Mouse (Mus musculus) embryonic facial prominence, embryonic 15.5 days (tissue): ENCODE measurements around the gene Cdcp2. TPM values are rescaled to one million over a fixed set of nuclear protein-coding genes. Genes with fewer than 3 reads are reported as not detected.

Experiments
- ATAC-seq: fragments of 200-750 bp; cut with Nextera tagmentation; 2 replicates; pipeline ENCODE4 v1.8.0; 2017; ENCODE audit warnings: low read depth, moderate TSS enrichment; ENCODE audit not compliant: insufficient number of reproducible peaks, low FRiP score, low TSS enrichment
- H3K27ac ChIP-seq: fragments of 300-500 bp; sonication (generic); replicated peaks from 2 replicates; pipeline ENCODE4 v1.5.1; 2015; ENCODE audit warnings: mild to moderate bottlenecking, inconsistent platforms
- H3K27me3 ChIP-seq: fragments of 300-500 bp; sonication (generic); 2 replicates; pipeline ENCODE4 v1.6.1; 2015; ENCODE audit warnings: inconsistent platforms
- H3K36me3 ChIP-seq: fragments of 300-500 bp; sonication (generic); 2 replicates; pipeline ENCODE4 v1.6.1; 2015; ENCODE audit warnings: mild to moderate bottlenecking, inconsistent platforms
- H3K4me1 ChIP-seq: fragments of 300-500 bp; sonication (generic); 2 replicates; pipeline ENCODE4 v1.6.1; 2015; ENCODE audit warnings: inconsistent platforms
- H3K4me2 ChIP-seq: fragments of 300-500 bp; sonication (generic); replicated peaks from 2 replicates; pipeline ENCODE4 v1.6.1; 2015; ENCODE audit warnings: mild to moderate bottlenecking, inconsistent platforms
- H3K4me3 ChIP-seq: fragments of 300-500 bp; sonication (generic); replicated peaks from 2 replicates; pipeline ENCODE4 v1.5.1; 2015; ENCODE audit warnings: mild to moderate bottlenecking, inconsistent platforms
- H3K9ac ChIP-seq: fragments of 300-500 bp; sonication (generic); 2 replicates; pipeline ENCODE4 v1.6.1; 2015; ENCODE audit warnings: inconsistent platforms
- H3K9me3 ChIP-seq: fragments of 300-500 bp; sonication (generic); replicated peaks from 2 replicates; pipeline ENCODE4 v1.6.1; 2016; ENCODE audit warnings: inconsistent platforms
- WGBS: fragments of 180-500 bp; shearing (Covaris S2); methylation state at CpG from one replicate; pipeline ENCODE4 v1.1.7; 2015; 5-methylcytosine and 5-hydroxymethylcytosine counted together
- polyA plus RNA-seq: library from polyadenylated mRNA; unstranded; fragments of >200 nt; fragmentation: Nextera tagmentation; extraction: Ambion mirVana; gene quantifications from 2 replicates; pipeline ENCODE4 v1.2.1, GENCODE M21; 2015

Cdcp2 gene
- polyA plus RNA-seq, 1 experiment from 2014 or later, result not detected

GRCm38 (mm10) chr4:107119056-107119455, 22.4 kb downstream of the Cdcp2 start:
- WGBS, result 42% methylated on average over 4 of the region's 4 CpGs
- H3K36me3 ChIP-seq, result no peaks in the 10 kb centered on the region
- no peak overlapping the region for H3K4me3 ChIP-seq
- H3K27me3 ChIP-seq, result no peaks in the 10 kb centered on the region
- no peak overlapping the region for H3K4me2 ChIP-seq
- H3K9ac ChIP-seq, result no peak overlapping the region
- no peaks in the 10 kb centered on the region for H3K9me3 ChIP-seq
- H3K27ac ChIP-seq, result no peak overlapping the region
- ATAC-seq, result no peak
- H3K4me1 ChIP-seq, result peaks cover 28% of the 10 kb centered on the region

GRCm38 (mm10) chr4:107120676-107121075, 24.0 kb downstream of the Cdcp2 start:
- no peak overlapping the region for H3K4me3 ChIP-seq
- no peaks in the 10 kb centered on the region for H3K9me3 ChIP-seq
- H3K4me1 ChIP-seq, result peaks cover 31% of the 10 kb centered on the region
- H3K27ac ChIP-seq, result no peak overlapping the region
- H3K9ac ChIP-seq, result no peak overlapping the region
- WGBS, result 84% methylated on average over 6 of the region's 6 CpGs
- H3K36me3 ChIP-seq, result no peaks in the 10 kb centered on the region
- H3K27me3 ChIP-seq, result no peaks in the 10 kb centered on the region
- no peak for ATAC-seq
- H3K4me2 ChIP-seq, result no peak overlapping the region

- ATAC-seq, result no peak
- WGBS, result 42% methylated on average over 12 of the region's 12 CpGs
- H3K27me3 ChIP-seq, result no peaks in the 10 kb centered on the region
- peaks cover 31% of the 10 kb centered on the region for H3K4me1 ChIP-seq
- no peak overlapping the region for H3K4me2 ChIP-seq
- no peaks in the 10 kb centered on the region for H3K36me3 ChIP-seq
- no peak overlapping the region for H3K9ac ChIP-seq
- H3K4me3 ChIP-seq, result no peak overlapping the region
- H3K27ac ChIP-seq, result 0 out of 2 replicates have a peak overlapping the region, but pooled peaks have one; percentile 2
- no peaks in the 10 kb centered on the region for H3K9me3 ChIP-seq
These were observed 24.7 kb downstream of the Cdcp2 start for GRCm38 (mm10) chr4:107121165-107121943.

- WGBS, result 44% methylated on average over 7 of the region's 7 CpGs
- no peak overlapping the region for H3K4me3 ChIP-seq
- H3K36me3 ChIP-seq, result no peaks in the 10 kb centered on the region
- H3K9ac ChIP-seq, result no peak overlapping the region
- 0 out of 2 replicates have a peak overlapping the region, but pooled peaks have one; percentile 17 for H3K27ac ChIP-seq
- H3K4me1 ChIP-seq, result peaks cover 29% of the 10 kb centered on the region
- no peak for ATAC-seq
- no peak overlapping the region for H3K4me2 ChIP-seq
- no peaks in the 10 kb centered on the region for H3K27me3 ChIP-seq
- H3K9me3 ChIP-seq, result no peaks in the 10 kb centered on the region
These were observed 27.7 kb downstream of the Cdcp2 start for GRCm38 (mm10) chr4:107124376-107124775.

GRCm38 (mm10) chr4:107125101-107125500, 28.4 kb downstream of the Cdcp2 start:
- H3K9me3 ChIP-seq, result no peaks in the 10 kb centered on the region
- WGBS, result 58% methylated on average over 5 of the region's 5 CpGs

GRCm38 (mm10) chr4:107126389-107126788, 29.7 kb downstream of the Cdcp2 start:
- H3K4me1 ChIP-seq, result peaks cover 34% of the 10 kb centered on the region
- H3K9ac ChIP-seq, result no peak overlapping the region
- no peak overlapping the region for H3K27ac ChIP-seq
- WGBS, result 58% methylated on average over 10 of the region's 10 CpGs
- H3K36me3 ChIP-seq, result no peaks in the 10 kb centered on the region
- ATAC-seq, result no peak
- no peak overlapping the region for H3K4me3 ChIP-seq
- H3K9me3 ChIP-seq, result no peaks in the 10 kb centered on the region
- no peak overlapping the region for H3K4me2 ChIP-seq
- no peaks in the 10 kb centered on the region for H3K27me3 ChIP-seq

More at GRCm38 (mm10) chr4:107125101-107125500, 28.4 kb downstream of the Cdcp2 start:
- Histone ChIP-seq H3K4me2 (no peak overlapping the region), H3K36me3 (no peaks in the 10 kb centered on the region), H3K4me1 (peaks cover 32% of the 10 kb centered on the region), H3K27me3 (no peaks in the 10 kb centered on the region), H3K4me3 (no peak overlapping the region), H3K27ac (no peak overlapping the region), H3K9ac (no peak overlapping the region)
- no peak for ATAC-seq

- no peak for ATAC-seq
These were observed 30.3 kb downstream of the Cdcp2 start for GRCm38 (mm10) chr4:107126891-107127524.

DNA sequence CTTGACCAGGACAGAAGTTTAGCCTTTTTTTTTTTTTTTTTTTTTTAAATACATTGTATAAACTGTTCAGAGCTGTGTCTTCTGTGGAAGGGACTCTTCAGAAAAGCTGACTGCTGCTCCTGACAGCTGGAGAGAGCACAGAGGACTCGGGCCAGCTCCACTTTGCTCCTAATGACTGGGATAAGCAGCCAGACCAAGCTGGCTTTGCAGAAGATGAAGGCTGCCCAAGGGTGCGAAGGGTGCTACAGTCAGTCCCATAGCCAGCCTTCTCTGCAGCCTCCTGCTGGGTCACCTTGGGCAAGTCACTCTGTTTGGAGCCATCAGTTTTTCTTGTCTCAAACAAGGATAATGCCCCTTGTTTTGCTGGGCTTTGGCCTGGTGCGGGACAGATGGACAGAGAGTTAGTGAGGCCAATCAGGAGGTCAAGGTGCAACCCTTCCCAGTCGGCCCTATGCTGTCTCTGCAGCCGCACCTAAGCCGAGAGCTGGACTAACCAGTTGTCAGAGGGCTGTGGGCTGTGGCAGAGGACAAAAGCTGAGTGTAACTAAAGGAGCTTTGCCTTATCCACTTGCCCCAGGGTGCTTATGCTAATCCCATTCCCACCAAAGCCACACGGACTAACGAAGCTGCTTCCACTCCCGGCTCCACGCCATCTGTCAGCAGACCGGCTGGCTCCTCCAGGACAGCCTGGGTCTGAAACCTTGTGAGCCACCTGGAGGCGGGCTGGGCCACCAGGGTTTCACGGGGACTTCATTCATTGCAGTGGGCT, 31.4 kb downstream of the Cdcp2 start:
- 33% methylated on average over 13 of the region's 13 CpGs for WGBS
- H3K27me3 ChIP-seq, result no peaks in the 10 kb centered on the region
- H3K9ac ChIP-seq, result no peak overlapping the region
- ATAC-seq, result peak; percentile 40; the same call in 1 of the 2 replicates
- 0 out of 2 replicates have a peak overlapping the region, but pooled peaks have one; percentile 4 for H3K27ac ChIP-seq
- H3K9me3 ChIP-seq, result no peaks in the 10 kb centered on the region
- H3K36me3 ChIP-seq, result no peaks in the 10 kb centered on the region
- H3K4me2 ChIP-seq, result no peak overlapping the region
- H3K4me1 ChIP-seq, result peaks cover 29% of the 10 kb centered on the region
- no peak overlapping the region for H3K4me3 ChIP-seq

More at GRCm38 (mm10) chr4:107126891-107127524, 30.3 kb downstream of the Cdcp2 start:
- Histone ChIP-seq H3K4me1 (peaks cover 29% of the 10 kb centered on the region), H3K9me3 (no peaks in the 10 kb centered on the region), H3K27me3 (no peaks in the 10 kb centered on the region), H3K4me2 (no peak overlapping the region), H3K27ac (no peak overlapping the region), H3K9ac (no peak overlapping the region), H3K36me3 (no peaks in the 10 kb centered on the region), H3K4me3 (no peak overlapping the region)
- 46% methylated on average over 13 of the region's 13 CpGs for WGBS

DNA sequence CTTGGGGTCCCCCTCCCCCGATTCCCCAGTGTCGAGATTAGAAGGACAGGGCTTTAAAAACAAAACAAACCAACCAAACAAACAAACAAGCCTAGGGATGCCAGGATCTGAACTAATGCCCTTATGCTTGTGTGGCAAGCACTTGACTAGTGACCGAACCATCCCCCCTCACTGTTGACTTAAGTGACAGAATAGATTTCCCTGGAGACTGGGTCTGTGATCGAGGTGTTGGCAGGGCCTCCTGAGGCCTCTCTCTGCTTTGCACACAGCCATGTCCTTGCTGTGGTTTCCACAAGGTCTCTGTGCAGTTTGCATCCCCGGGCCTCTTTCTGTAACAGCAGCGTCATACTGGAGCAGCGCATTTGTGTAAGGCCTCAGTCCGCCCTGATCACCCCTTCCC, 32.7 kb downstream of the Cdcp2 start:
- WGBS, result 77% methylated on average over 8 of the region's 8 CpGs

GRCm38 (mm10) chr4:107130534-107130933, 33.8 kb downstream of the Cdcp2 start:
- Histone ChIP-seq H3K4me3 (no peak overlapping the region), H3K36me3 (no peaks in the 10 kb centered on the region), H3K27ac (no peak overlapping the region), H3K9me3 (no peaks in the 10 kb centered on the region), H3K4me1 (peaks cover 26% of the 10 kb centered on the region), H3K27me3 (no peaks in the 10 kb centered on the region), H3K9ac (no peak overlapping the region), H3K4me2 (no peak overlapping the region)
- WGBS, result 19% methylated on average over 9 of the region's 9 CpGs
- ATAC-seq, result no peak

More for the DNA sequence above, 32.7 kb downstream of the Cdcp2 start:
- Histone ChIP-seq H3K27ac (no peak overlapping the region), H3K9ac (no peak overlapping the region), H3K9me3 (no peaks in the 10 kb centered on the region), H3K27me3 (no peaks in the 10 kb centered on the region), H3K4me2 (no peak overlapping the region), H3K36me3 (no peaks in the 10 kb centered on the region), H3K4me1 (peaks cover 22% of the 10 kb centered on the region), H3K4me3 (no peak overlapping the region)
- no peak for ATAC-seq

- WGBS, result 81% methylated on average over 3 of the region's 3 CpGs
- ATAC-seq, result no peak
- H3K4me1 ChIP-seq, result peaks cover 34% of the 10 kb centered on the region
These were observed 38.2 kb downstream of the Cdcp2 start for GRCm38 (mm10) chr4:107134891-107135290.

More at GRCm38 (mm10) chr4:107134891-107135290, 38.2 kb downstream of the Cdcp2 start:
- H3K27ac ChIP-seq, result no peak overlapping the region
- H3K4me3 ChIP-seq, result no peak overlapping the region
- no peaks in the 10 kb centered on the region for H3K9me3 ChIP-seq
- H3K36me3 ChIP-seq, result peaks cover 8% of the 10 kb centered on the region; the same call in 1 of the 2 replicates
- no peaks in the 10 kb centered on the region for H3K27me3 ChIP-seq
- H3K4me2 ChIP-seq, result no peak overlapping the region
- H3K9ac ChIP-seq, result no peak overlapping the region
